Mouse (Mus musculus): ENCODE measurements around the gene Faxc.

The Faxc gene

GRCm38 (mm10) chr4:21930971-21931771 lies at the start of gene Faxc:
Gene Faxc (plus strand): TSS chr4:21931329.
- DNase-seq, result peak; percentile 40 to 62

DNA sequence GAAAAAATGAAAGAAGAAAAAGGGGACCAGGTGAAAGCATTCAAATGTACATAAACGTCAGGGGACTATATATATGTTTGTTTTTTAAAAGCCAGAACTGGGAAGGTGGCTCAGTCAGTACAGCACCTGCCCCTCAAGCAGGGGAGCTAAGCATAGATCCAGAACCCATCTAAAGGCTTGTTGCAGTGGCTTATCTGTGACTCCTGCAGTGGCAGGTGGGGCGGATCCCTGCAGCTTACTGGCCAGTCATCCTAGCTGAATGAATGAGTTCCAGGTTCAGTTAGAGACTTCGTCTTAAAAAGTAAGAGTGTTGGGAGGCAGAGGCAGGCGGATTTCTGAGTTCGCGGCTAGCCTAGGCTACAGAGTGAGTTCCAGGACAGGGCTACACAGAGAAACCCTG lies 48.3 kb upstream of the Faxc start:
- DNase-seq, result no peak

DNA sequence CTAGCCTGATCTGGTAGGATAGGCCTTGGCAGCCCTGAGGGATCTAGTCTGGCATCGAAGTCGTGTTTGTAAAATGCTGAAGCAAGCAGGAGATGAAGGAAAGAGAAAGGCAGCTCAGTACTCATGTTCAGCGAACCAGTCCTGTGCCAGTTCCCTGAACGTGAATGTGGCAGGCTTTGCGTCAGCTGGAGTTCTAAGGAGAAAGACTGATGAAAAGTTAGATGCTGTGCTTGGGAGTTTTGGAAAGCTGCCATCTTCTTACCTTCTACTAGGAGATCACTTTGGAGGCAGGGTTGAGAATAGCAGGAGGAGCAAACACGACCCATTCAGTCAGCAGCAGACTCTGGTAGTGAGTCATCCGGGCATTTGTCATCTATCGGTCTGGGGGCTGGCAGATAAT lies 45.3 kb upstream of the Faxc start:
- DNase-seq, result no peak

DNA sequence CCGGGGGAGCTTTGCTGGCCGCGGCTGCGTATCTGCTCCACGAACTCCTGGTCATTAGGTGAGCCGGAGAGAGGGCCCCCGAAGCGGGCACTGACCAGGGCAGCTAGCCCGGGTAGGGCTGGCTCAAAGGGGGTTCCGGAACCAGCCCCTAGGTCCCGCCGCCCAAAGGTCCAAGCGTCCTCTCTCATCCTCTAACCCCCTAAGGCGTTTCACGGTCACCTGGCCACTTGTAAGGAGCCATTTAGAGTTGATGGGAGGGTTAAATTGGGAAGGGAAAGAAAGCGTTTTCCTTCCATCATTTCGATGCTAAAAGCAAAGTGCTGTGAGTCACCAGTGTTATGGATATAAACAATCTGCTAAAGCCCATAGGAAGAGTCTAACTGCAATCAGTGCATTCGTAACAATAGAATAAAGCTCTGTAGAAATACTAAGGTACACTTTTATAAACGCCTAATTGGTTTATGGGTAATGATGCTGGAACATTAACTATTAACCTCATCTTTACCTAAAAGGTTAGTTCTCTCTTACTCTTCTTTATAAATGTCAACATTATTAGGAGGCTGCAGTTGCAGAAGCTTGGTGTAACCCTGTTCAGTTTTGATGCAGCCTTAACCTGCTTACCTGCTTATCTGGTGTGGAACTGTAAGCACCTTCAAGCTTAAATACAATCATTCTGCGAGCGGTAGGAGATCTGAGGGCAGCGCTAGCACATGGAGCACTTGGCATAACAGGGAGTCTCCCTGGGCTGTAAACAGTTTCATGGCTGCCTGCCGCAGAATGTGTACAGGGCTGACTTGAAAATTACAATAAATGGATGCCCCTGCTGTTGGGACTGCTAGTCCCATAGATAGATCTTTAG lies 872 bp downstream of the Faxc start:
- no peak for DNase-seq

DNA sequence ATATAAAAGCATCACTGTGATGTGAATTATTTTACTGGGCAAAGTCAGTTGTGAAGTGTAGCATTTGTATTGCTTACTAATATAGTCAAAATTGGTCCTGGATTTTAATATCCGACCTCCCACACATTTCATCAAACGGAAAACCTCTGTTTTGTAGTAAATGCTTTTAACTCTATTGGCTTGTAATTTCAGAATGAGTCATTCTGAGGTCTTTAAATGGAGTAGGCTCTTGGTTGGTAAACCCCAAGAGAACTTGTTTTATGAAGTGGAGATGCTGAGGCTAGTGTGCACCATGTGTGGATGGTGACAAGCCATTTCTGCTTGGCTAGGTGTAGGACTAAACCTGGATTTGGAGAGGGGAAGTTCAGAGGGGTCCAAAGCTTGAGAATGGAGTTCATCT lies 4.2 kb downstream of the Faxc start:
- DNase-seq, result no peak

- no peak for DNase-seq
Measured at GRCm38 (mm10) chr4:21936424-21936823, 5.3 kb downstream of the Faxc start.

GRCm38 (mm10) chr4:21937890-21938289 lies 6.8 kb downstream of the Faxc start:
- DNase-seq, result no peak

DNA sequence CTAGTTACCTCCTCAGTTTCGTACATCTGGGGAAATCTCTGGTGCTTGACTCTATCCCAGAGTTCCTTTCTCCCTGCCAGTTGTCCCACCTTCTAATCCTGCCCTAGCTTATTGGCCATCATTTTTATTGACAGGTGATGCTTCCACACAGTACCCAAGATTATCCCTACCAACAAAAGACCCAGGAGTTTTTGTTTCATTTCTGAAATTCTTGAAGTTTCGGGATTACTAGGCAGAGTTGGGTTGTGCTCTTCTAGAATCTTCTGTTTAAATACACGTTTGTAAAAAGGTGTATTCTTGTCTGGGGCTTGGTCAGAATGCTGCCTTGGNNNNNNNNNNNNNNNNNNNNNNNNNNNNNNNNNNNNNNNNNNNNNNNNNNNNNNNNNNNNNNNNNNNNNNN lies 13.5 kb downstream of the Faxc start:
- DNase-seq, result no peak

DNA sequence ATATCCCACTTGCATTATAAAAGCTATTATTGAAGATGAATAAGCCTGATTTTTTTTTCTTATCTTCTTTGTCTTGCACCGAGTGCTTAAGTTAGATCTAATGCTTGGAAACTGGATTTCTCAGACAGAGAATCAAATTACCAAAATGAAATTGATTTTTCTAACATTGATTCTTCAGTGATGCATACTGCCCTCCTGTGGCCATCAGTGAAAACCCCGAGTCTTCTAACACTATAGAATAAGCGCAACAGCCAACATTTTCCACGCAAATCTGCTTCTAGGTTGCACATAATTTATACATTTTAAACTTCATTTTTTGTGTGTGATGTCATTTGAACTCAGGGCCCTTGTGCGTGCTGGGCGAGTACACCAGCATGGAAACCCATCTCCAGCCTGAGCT lies 20.3 kb downstream of the Faxc start:
- peak in 1 of 2 experiments; percentile 35 for DNase-seq

DNA sequence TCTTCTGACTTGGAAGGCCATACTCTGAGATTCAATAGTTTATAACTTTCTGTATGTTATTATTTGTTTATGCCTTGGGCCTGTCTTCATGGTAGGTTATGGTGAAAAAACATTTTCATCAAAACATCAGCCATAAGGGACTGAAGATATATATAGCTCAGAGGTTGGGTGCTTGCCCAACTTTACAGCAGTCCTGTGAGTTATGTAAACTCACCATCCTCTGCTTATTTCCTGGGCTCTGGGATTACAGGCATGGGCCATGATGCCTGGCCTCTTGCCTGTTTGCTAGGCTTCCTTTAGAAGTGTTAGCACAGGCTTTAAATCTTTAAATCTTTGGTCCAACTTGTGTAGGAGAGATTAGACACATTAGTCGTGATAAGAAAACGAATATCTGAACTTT lies 21.1 kb downstream of the Faxc start:
- DNase-seq, result no peak

- DNase-seq, result peak; percentile 62 to 68
Measured at GRCm38 (mm10) chr4:21957570-21958321, 26.6 kb downstream of the Faxc start.

DNA sequence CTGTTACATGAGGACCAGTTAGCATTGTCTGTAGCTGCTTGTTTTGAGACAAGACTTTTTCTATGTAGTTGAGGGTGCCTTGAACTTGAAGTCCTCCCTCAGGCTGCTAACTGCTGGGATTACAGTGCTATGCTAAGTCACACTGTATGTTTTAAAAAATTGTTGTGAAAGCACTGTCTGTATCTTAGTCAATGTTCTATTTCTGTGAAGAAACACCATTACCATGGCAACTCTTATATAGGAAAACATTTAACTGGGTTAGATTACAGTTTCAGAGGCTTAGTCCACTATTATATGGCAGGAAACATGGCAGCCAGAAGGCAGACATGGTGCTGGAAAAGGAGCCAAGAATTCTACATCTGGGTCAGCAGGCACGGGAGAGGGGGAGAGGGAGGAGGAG lies 40.8 kb downstream of the Faxc start:
- no peak for DNase-seq

- no peak for DNase-seq
Measured at GRCm38 (mm10) chr4:21974126-21974525, 43.0 kb downstream of the Faxc start.

DNA sequence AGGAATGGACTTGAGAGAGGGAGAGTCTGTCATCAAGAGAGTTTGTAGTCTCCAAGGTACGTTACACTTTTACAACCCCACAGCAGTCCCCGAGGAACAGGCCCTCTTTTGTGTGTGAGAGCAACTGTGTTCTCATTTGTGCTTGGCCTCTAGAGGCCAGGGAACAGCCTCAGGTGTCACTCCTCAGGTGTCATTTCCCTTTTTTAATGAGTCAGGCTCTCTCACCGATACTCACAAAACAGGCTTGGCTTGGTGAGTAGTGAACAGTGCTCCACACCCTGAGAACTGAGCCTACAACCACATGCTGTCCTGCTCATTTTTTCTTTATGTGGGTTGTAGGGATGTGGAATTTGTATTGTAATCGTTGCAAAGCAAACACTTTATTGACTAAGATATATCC lies 49.3 kb downstream of the Faxc start:
- no peak for DNase-seq

- no peak for DNase-seq
Measured at GRCm38 (mm10) chr4:21982449-21982848, 51.3 kb downstream of the Faxc start.

- no peak for DNase-seq
Measured at GRCm38 (mm10) chr4:21986857-21987256, 55.7 kb downstream of the Faxc start.

GRCm38 (mm10) chr4:21987460-21987859 lies 56.3 kb downstream of the Faxc start:
- no peak for DNase-seq

GRCm38 (mm10) chr4:21989571-21990091 lies 58.5 kb downstream of the Faxc start:
- no peak for DNase-seq

GRCm38 (mm10) chr4:21990580-21991235 lies 59.6 kb downstream of the Faxc start:
- no peak for DNase-seq

DNA sequence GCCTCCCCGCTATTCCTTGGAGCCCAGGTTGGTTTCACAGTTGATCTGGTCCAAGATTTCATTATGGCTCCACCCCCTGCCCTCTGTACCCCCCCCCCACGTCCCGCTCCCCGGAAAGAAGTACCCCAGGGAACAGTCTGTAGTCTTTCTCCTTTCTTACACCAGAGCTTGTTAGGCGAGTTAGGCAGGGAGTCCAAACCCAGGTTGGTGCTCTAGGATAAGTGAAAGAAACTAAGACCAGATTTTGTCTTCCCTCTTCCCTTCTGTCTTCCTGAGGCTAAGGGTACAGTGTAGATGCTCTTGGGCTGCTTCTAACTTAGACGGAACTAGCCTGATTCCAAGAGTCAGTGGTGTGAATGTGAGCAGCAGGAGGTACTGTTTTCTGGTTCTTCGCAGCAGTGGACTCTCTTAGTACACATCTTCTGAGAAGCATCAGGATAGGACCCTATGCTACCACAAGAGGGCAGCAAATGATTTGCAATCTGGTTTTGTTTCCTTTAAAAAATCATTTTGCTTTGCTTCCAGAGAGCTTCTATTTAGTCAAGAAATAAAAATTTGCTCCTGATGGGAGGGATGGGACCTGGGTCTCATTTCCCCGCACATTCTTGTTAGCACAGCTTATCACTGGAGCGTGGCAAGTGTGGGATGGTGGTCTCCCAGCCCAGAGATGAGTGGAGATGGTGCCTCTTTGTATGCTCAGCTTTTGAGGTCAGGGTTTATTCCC lies 86.7 kb downstream of the Faxc start:
- peak in 1 of 2 experiments; percentile 22 for DNase-seq

DNA sequence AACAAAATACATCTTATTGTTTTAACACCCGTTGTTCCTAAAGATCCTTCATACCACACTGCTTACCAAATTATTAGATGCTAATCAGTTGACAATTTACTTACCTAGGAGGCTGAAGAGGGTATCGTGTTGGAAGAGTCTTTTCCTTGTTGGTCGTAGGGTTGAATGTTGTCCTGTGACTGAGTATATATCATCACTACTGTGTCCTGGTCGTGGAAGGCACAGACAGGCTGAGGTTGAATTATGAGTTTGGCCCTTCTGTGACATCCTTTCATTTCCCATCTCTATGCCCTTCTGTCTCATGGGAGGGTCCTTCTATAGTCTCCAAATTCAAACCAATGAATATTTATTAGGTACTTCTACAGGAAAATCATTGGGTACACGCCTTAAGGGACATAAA lies 87.3 kb downstream of the Faxc start:
- no peak for DNase-seq

DNA sequence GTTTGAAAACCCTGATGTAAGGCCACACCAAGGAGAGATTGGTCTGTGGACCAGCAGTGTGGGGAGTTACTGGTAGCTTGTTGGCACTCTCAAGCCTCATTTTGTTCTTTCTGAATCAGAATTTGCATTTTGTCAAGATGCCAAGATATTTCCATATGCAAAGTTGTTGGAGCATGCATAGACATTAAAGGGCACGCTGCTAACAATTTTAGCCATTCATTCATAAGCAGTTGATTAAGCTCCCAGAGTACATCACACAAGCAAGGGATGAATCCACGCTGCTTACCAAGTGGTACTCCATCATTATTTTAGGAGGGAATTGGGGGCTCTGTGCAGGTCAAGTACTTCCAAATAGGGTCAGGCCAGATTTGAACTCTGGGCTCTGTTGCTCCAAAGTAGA lies 98.8 kb downstream of the Faxc start:
- no peak for DNase-seq
